Mouse (Mus musculus) thymus, postnatal 36 days (tissue): ENCODE data around the gene Tcte2.
A peak's percentile ranks its signal among the peaks of the same experiment; 100 is the strongest.

ENCODE experiments used
- DNase-seq, 2 experiments: peaks; one replicate each; pipeline ENCODE4 v3.0.0; 2022; ENCODE audit warnings: mixed read lengths in 2 of 2

Gene Tcte2

DNA sequence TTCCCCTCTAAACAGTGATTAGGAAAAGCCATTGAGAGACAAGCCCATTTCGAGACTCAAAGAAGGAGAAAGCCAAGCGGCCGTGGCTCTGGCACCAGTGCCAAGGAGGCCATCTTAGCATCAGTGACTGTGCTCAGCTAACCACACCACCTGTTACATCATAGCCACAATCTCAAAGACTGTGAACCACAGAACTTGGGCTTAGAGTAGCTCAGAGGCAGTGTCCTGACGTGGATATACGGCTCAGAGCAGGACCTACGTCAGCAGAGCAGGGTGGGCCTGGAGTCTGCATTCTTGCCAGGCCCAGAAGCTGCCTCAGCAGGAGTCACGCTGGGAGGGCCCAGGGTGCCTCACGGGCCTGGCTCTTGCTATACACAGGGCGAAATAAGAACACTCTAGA lies 46.1 kb downstream of the Tcte2 start:
- DNase-seq: no peak

GRCm38 (mm10) chr17:13714654-13715053 lies 47.0 kb downstream of the Tcte2 start:
- no peak for DNase-seq

GRCm38 (mm10) chr17:13714128-13714527 lies 47.5 kb downstream of the Tcte2 start:
- no peak for DNase-seq

DNA sequence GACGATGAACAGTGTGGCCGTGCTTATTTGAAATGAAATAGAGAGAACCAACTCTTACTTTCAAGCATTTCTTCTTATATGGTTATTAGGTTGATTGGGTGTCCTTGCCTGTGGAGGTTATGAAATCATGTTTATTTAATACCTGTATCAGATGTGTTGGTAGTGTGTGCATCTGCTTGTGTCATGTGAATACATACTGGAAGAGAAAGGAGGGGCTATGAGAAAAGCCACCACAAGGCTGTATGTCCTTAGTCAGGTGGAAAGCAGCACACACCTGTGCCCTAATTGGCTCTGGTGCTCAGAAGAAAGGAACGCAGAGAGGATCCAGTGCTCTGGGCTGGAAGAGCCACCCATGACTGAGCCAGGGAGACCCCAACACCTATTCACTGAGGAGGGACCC lies 49.1 kb downstream of the Tcte2 start:
- DNase-seq: no peak

DNA sequence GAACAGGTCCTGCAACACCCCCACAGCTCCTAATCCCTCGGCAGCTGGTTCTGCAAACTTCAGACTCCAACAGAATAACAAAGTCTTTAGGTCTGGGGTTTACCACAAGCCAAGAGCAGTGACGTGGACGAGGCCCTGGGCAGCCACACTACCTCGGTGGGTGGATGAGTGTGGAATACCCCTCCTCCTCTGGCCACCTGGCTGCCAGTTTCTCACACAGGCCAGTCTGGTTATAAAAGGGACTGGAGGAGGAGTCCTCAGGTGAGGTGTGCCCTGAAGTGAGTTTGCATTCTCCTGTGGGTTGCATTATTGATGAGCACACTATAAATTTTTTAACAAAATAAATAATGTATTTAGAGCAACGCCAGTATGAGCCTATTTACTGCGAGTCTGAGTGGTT lies 49.5 kb downstream of the Tcte2 start:
- DNase-seq: no peak

- DNase-seq: no peak
Observed at GRCm38 (mm10) chr17:13711173-13711572, 50.5 kb downstream of the Tcte2 start.

DNA sequence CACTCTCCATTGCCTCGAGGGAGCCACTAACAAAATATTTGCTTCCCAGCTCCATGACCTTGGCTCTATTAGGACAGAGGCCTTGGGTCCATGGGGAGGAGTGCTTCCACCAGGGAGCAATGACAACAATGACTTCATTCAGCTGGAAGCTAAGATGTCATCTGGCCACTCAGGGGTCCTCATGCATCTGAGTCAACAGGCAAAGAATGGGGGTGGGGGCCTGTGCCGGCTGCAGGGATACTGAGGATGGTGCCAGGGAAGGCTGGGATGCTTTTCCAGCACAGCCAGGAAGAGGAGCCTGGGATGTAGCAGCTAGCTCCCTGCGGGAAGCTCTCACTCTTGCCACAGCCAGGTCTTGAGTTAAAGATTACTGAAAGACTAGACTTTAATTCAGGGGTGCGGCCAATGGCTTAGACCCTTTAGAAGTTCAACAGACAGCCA lies 56.1 kb downstream of the Tcte2 start:
- DNase-seq: no peak

- no peak for DNase-seq
Observed at GRCm38 (mm10) chr17:13703611-13704320, 57.9 kb downstream of the Tcte2 start.

DNA sequence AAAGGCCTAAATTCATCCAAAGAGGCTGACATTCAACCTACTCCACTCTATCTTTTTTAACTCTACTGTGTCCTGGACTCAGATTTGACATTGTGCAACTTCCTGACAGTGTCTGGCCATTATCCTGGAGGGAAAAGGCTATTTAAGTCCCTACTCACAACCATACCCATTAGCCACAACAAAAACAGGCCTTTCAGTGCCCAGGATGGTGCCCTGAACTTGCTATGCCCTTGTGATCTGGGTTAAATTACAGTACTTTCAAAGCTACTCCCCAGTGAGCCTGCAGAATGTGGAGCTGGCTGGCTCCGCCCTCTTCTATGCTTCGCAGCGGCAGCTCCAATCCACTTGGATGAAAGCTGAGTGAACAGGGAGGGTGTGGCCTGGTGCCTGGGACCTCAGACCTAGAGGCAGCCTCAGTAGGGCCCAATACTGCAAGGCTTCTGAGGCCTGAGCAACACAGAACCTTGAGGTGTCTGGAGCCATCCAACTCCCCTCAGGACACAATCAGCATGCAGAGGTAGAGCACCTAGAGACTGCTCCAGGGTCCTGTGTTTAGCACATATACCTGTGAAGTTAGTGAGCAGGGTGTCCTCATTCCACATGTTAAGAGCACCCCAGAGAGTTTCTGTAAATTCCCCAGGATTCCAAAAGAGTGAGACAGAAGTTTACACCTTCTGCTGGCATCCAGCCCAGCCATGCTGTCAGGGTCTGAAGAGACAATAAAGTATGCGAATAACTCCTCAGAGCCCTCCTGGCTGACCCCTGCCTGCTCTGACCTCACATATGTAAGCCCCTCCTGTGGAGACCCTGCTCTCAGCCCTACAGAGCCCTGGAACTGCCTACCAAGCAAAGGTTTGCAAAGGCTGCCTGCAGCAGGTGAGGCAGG lies 61.3 kb downstream of the Tcte2 start:
- no peak for DNase-seq

DNA sequence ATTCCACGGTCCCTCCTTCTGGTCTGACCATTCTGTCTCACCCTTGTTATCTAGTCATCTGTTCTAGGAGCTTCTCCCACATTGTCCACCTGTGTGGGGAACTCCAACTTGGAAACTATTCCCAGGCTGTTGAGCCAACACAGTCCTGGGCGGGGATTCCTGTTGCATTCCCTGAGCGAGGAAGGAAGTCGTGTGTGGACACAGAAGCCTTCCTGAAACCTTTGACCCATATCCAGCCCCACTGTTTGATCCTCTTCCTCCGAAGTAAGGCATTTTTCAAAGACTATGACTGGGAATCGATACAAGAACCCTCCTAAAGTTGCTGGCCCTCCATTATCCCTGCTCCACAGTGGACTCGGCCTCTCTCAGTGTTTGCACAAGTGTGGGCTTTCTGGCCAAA lies 61.9 kb downstream of the Tcte2 start:
- no peak for DNase-seq

- DNase-seq: no peak
Observed at GRCm38 (mm10) chr17:13698194-13698593, 63.4 kb downstream of the Tcte2 start.

- DNase-seq: no peak
Observed at GRCm38 (mm10) chr17:13697646-13698045, 64.0 kb downstream of the Tcte2 start.

- no peak for DNase-seq
Observed at GRCm38 (mm10) chr17:13695881-13696280, 65.7 kb downstream of the Tcte2 start.

GRCm38 (mm10) chr17:13695211-13695610 lies 66.4 kb downstream of the Tcte2 start:
- no peak for DNase-seq

DNA sequence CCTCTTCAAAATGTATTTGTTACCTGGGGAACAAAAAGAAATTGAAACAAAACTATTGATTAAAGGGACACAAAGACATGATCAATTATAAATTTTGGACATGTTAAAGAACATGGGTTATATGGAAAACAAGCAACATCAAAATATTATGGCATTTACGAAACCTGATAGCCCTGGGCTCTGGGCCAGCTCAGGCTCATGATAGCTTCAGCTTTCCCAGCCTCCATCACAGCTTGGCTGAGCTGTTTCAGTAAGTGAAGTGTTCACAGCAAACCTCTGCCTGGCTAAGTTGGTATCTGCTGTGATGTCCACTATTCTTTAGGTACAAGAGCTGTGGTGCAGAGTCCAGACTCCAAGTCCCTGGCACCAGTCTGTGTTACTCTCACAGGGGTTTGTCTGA lies 67.4 kb downstream of the Tcte2 start:
- no peak for DNase-seq

- DNase-seq: no peak
Observed at GRCm38 (mm10) chr17:13687656-13688055, 74.0 kb downstream of the Tcte2 start.

GRCm38 (mm10) chr17:13687086-13687485 lies 74.5 kb downstream of the Tcte2 start:
- no peak for DNase-seq

- no peak for DNase-seq
Observed at GRCm38 (mm10) chr17:13685621-13686020, 76.0 kb downstream of the Tcte2 start.

DNA sequence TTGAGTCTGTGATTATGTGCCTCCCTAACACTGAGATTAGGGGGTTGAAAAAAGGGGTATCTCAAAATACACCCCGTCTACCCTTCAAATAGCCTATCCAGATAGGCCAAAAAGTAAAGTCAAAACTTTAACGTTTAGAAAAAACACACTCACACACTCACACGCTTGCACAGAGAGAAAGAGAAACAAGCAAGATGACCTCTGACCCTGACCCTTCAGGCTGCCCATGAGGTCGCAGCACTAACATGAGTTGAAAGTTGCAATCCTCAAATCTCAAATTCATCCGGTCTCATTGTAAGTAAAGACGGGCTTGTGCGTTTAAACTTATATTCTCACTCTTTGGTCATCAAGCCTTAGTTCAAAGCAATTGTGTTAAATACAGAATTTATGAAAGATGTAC lies 77.4 kb downstream of the Tcte2 start:
- DNase-seq: no peak

- peak; percentile 65 to 76 for DNase-seq
Observed at GRCm38 (mm10) chr17:13683411-13684174, 78.0 kb downstream of the Tcte2 start.

- DNase-seq: peak in 1 of 2 experiments; percentile 7
Observed at GRCm38 (mm10) chr17:13683027-13683410, 78.6 kb downstream of the Tcte2 start.

DNA sequence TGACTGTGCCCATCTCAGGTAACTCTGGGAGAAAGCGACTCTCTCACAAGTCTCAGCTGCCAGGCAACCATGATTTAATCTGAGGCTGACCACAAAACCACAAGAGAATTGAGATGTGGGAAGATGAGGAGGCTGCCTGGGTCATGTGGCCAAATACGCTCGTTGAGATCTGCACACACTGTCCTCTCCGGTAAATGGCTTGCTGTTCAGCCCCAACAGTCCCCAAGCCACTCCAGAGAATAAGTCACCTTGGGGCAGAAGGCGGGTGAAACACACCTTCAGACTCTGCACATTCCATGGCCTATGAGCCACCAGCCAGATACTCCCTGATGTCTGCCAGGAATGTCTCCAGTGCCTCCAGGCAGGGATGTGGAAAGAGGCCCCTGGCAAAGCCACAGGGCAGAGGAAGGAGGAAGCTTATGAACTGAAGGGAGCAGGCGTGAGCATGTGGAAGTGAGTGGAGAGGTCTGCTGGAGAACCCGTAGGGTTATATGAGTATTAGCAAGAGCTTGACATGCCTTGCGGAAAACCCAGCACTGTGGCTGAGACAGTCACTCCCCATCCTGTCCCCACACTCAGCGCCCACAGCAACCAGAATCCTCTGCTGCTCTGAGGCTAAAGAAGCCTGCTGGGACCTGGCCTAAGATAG lies 79.1 kb downstream of the Tcte2 start:
- DNase-seq: peak; percentile 6 to 18

DNA sequence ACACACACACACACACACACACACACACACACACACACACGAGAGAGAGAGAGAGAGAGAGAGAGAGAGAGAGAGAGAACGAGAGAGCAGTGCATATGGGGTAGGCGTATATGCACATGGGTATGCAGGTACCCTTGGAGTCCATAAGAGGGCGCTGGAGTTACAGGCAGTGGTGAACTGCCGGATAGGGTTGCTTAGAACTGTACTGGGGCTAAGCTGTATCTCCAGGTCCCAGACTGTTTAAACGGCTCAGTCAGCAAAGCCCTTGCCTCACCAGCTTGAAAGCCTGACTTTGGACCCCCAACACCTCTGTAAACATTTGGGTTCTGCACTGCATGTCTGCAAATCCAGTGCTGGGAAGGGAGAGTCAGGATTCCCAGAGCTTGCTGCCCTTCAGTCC lies 79.9 kb downstream of the Tcte2 start:
- no peak for DNase-seq
